Mouse (Mus musculus) cerebellum, adult 2 months (tissue): ENCODE data around the gene Gdap2. TPM values are rescaled to one million over a fixed set of nuclear protein-coding genes. Genes with fewer than 3 reads are reported as not detected.

Experiments used
- DNase-seq, 2 experiments: peaks; one replicate each; pipeline ENCODE4 v3.0.0; 2021
- H3K27ac ChIP-seq: fragments of 200-500 bp; 2 replicates; pipeline ENCODE4 v1.5.1; 2012; ENCODE audit warnings: low read length, control low read depth, inconsistent platforms; ENCODE audit not compliant: insufficient read depth
- H3K27me3 ChIP-seq: fragments of 200-500 bp; 2 replicates; pipeline ENCODE4 v1.6.1; 2012; ENCODE audit warnings: inconsistent platforms, mild to moderate bottlenecking, low read length, moderate library complexity; ENCODE audit not compliant: control insufficient read depth, insufficient read depth
- H3K4me1 ChIP-seq: fragments of 200-500 bp; 2 replicates; pipeline ENCODE4 v1.6.1; 2011; ENCODE audit warnings: low read length; ENCODE audit not compliant: control insufficient read depth, insufficient read depth
- H3K4me3 ChIP-seq: fragments of 200-500 bp; replicated peaks from 2 replicates; pipeline ENCODE3; 2011; ENCODE audit warnings: mild to moderate bottlenecking, low read depth, low read length, control low read depth; ENCODE audit not compliant: insufficient read depth
- CTCF ChIP-seq: fragments of 200-500 bp; IDR thresholded peaks from 2 replicates; pipeline ENCODE4 v1.5.1; 2011; ENCODE audit warnings: low read depth, mild to moderate bottlenecking, control low read depth, low read length, moderate library complexity, borderline replicate concordance; ENCODE audit not compliant: insufficient read depth
- POLR2A ChIP-seq: fragments of 200-500 bp; IDR thresholded peaks from 2 replicates; pipeline ENCODE4 v1.6.1; 2011; ENCODE audit warnings: low read length, control low read depth, borderline replicate concordance; ENCODE audit not compliant: insufficient read depth
- WGBS: fragments of 180-500 bp; shearing (Covaris S2); methylation state at CpG from one replicate; pipeline ENCODE4 v1.1.7; 2018; 5-methylcytosine and 5-hydroxymethylcytosine counted together
- polyA plus RNA-seq: library from polyadenylated mRNA; depleted of rRNA; stranded (reverse); fragments of >200 nt; gene quantifications from 2 replicates; pipeline ENCODE4 v1.2.3, GENCODE M21; 2012; rRNA removed

The Gdap2 gene
- polyA plus RNA-seq, 1 experiment: 37.8 TPM

DNA sequence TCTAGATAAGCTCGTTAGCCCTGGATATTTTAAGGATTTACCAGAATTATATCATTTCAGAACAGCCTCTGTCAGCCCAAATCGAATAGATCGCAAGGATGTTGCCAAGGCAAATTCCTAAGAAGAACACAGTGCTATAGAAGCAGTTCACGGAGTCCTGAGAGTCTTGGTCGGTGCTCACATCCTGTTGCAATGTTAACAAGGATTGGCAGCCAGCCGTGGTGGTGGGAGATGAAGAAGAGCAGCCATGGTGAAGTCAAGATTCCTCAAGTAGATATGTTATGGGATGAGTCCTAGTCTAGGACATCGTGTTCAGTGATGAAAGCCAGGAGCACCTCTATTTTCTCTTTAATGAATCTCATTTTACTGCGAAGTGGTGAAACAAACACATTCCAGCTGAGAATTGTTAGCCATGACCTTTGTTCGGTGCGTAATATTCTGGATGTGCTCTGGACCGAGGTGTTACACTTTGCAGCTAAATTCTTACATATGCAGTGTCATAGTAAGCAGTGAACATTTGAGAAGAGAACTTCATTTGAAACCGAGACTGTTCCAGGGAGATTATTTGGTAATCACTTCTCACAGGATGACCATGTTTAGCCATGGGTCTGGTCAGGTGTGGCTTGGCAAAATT lies 63.3 kb downstream of the Gdap2 start:
- Histone ChIP-seq H3K27ac (no peak overlapping the region), H3K4me1 (no peaks in the 10 kb centered on the region), H3K4me3 (no peak overlapping the region), H3K27me3 (no peaks in the 10 kb centered on the region)
- 85% methylated on average over 12 of the region's 12 CpGs for WGBS
- no peak for DNase-seq
- no peak for TF ChIP-seq CTCF
- TF ChIP-seq POLR2A: no peak

DNA sequence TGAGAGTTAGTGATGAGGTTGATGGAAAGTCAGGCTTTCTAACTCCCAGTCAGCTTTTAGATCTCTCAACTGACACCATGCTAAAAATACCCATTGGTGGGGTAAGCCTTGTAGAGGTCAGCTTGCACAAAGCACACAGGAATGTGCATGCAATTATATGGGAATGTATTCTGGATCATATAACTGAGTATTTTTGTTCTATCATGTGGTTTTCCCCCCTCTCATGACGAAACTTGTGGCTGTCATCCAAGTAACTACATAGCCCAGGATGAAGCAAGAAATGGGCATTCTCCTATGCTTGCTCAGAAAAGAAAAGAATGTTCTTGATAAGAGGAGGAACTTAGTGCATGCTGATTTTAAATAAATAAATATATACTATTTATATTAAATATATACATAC lies 65.3 kb downstream of the Gdap2 start:
- WGBS: 31% methylated on average over 1 of the region's 1 CpGs
- Histone ChIP-seq H3K4me1 (no peaks in the 10 kb centered on the region), H3K27ac (no peak overlapping the region), H3K27me3 (no peaks in the 10 kb centered on the region), H3K4me3 (no peak overlapping the region)
- no peak for TF ChIP-seq POLR2A
- no peak for TF ChIP-seq CTCF
- DNase-seq: no peak

DNA sequence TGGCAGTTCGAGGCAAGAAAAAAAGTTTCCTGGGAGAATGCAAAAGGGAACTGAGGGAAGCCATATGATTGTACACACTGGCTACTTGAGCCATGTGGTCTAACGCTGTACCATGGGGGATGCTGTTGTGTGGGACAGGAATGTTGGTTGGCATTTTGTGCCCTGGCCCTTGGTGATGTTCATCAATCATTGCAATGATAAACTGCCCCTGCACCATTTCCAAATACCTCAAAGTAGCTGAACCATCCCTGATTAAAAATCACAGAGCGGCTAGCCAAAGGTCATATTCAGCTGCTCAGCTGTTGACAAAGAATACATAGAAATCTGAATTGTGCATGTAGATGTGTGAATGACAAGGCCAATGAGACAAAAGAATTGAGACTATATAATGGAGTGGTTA lies 66.8 kb downstream of the Gdap2 start:
- WGBS: 78% methylated on average over 3 of the region's 3 CpGs
- H3K4me3 ChIP-seq: no peak overlapping the region
- no peaks in the 10 kb centered on the region for H3K27me3 ChIP-seq
- no peak overlapping the region for H3K27ac ChIP-seq
- TF ChIP-seq POLR2A (no peak), CTCF (no peak)
- no peak for DNase-seq
- no peaks in the 10 kb centered on the region for H3K4me1 ChIP-seq

DNA sequence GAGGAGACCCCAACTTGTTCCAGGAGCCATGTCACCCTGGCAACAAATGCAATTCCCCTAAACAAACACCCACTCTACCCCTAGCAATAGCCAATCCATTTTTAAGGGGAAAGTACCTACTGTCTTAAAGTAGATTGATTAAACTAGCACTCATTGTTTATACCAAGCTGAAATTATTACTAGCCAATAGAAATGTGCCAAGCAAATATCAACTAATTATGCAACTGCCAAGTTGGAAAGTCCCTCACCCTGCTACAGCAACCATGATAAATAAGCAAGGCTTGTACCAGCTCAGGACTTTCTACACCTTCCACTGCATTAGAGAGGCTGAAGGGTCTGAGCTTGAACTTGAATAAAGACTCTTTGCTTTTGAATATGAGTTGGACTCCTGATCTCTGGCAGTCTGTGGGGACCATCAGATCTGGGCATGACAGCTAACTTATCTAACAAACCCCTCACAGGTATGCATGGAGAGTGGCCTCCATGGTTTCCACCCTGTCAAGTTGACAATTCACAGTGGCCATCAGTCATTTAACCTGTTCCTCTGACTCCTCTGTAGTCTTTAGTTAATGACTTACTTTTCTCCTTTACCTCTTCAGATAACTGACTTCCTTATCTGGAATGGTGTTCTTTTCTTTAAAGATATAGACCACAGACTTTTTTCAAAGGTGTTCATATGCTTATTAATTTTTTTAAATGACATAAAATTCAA lies 74.7 kb downstream of the Gdap2 start:
- no peaks in the 10 kb centered on the region for H3K4me1 ChIP-seq
- H3K27me3 ChIP-seq: no peaks in the 10 kb centered on the region
- no peak for DNase-seq
- TF ChIP-seq CTCF (no peak), POLR2A (no peak)
- no peak overlapping the region for H3K4me3 ChIP-seq
- no peak overlapping the region for H3K27ac ChIP-seq

DNA sequence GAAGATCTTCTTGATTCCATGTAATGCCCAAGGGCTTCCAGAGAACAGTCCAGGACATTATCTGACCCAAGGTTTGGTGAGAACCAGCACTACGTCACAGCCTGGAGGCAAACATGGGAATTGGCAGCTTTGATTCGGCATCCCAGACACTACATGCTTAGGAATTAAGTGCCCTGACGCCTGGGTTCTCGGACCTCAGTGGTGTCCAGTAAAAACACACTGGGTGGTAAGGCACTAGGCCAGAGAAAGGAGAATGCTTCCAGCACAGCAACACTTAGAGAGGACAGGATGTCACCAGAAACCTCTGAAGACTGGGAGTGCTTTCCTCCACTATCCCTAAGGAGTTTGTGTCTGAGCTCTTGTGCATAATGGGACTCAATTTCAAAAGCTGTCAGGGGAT lies 80.0 kb downstream of the Gdap2 start:
- H3K27ac ChIP-seq: no peak overlapping the region
- no peak for DNase-seq
- TF ChIP-seq CTCF (no peak), POLR2A (no peak)
- H3K27me3 ChIP-seq: no peaks in the 10 kb centered on the region
- no peak overlapping the region for H3K4me3 ChIP-seq
- WGBS: 70% methylated on average over 4 of the region's 4 CpGs
- H3K4me1 ChIP-seq: no peaks in the 10 kb centered on the region

DNA sequence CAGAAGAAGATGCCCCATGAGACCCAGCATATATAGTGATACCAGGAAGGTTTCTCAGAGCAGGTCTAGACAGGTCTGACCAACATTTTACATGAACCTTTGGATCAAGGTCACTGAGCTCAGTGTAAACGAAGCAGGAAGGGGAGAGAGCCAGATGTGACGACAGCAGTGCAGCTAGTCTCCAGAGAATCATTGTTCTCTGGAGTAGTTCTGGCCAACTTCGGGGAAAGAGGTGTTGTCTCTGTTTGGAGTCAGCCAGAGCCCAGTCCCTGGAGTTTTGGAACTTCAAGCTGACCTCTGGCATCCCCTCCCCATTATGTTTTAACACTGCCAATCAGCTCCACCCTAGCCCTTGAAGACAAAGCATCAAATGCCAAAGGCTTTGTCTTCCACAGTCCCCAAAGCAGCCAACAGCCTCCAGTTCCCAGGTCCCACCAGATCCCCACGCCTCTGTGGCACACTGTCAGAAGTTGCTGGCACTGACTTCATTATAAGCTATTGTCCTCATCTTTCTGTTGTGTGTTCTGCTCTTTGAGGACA lies 84.2 kb downstream of the Gdap2 start:
- TF ChIP-seq CTCF (no peak), POLR2A (no peak)
- Histone ChIP-seq H3K27ac (no peak overlapping the region), H3K4me1 (no peaks in the 10 kb centered on the region), H3K4me3 (no peak overlapping the region), H3K27me3 (no peaks in the 10 kb centered on the region)
- DNase-seq: no peak
- WGBS: 35% methylated on average over 4 of the region's 4 CpGs

Other genes starting within 250 kb of the Gdap2 start
- 24.2 and 28.8 TPM in 2 replicates for gene Wdr3, start within 50 bp of the Gdap2 start, polyA plus RNA-seq